Mouse (Mus musculus) CH12.LX (cell line): ENCODE data around the gene Actr8.

ENCODE experiments used
- CTCF ChIP-seq, 2 experiments: IDR thresholded peaks in 1 of 2; conservative IDR thresholded peaks in 1 of 2; 2 replicates each; pipeline ENCODE4 v1.5.1; 2011 to 2012; ENCODE audit warnings: low read depth in 2 of 2, low read length in 2 of 2, improper control_type of control experiment in 1 of 2, inconsistent platforms in 1 of 2, mild to moderate bottlenecking in 1 of 2, moderate library complexity in 1 of 2
- E2F4 ChIP-seq: IDR thresholded peaks from 2 replicates; pipeline ENCODE4 v1.6.1; 2011; ENCODE audit warnings: low read depth, low read length, improper control_type of control experiment; ENCODE audit not compliant: insufficient replicate concordance
- ELF1 ChIP-seq: IDR thresholded peaks from 2 replicates; pipeline ENCODE4 v1.6.1; 2014; ENCODE audit warnings: low read depth, mild to moderate bottlenecking, inconsistent platforms, low read length, improper control_type of control experiment
- ETS1 ChIP-seq: conservative IDR thresholded peaks from 2 replicates; pipeline ENCODE4 v1.6.1; 2012; ENCODE audit warnings: low read depth, mild to moderate bottlenecking, inconsistent platforms, low read length, improper control_type of control experiment, moderate library complexity
- GABPA ChIP-seq: IDR thresholded peaks from 2 replicates; pipeline ENCODE4 v1.6.1; 2012; ENCODE audit warnings: low read depth, low read length, improper control_type of control experiment, inconsistent platforms; ENCODE audit not compliant: insufficient replicate concordance
- MAFK ChIP-seq: IDR thresholded peaks from 2 replicates; pipeline ENCODE4 v1.6.1; 2011; ENCODE audit warnings: low read length, improper control_type of control experiment; ENCODE audit not compliant: insufficient replicate concordance
- MEF2A ChIP-seq: IDR thresholded peaks from 2 replicates; pipeline ENCODE4 v1.6.1; 2014; ENCODE audit warnings: low read depth, mild to moderate bottlenecking, inconsistent platforms, low read length, improper control_type of control experiment, borderline replicate concordance
- MYC ChIP-seq: IDR thresholded peaks from 2 replicates; pipeline ENCODE4 v1.6.1; 2011; ENCODE audit warnings: low read depth, mild to moderate bottlenecking, improper control_type of control experiment, low read length
- POLR2A ChIP-seq: IDR thresholded peaks from 2 replicates; pipeline ENCODE4 v1.6.1; 2011; ENCODE audit warnings: low read depth, mild to moderate bottlenecking, improper control_type of control experiment, low read length
- POLR2AphosphoS2 ChIP-seq: IDR thresholded peaks from 2 replicates; pipeline ENCODE4 v1.6.1; 2011; ENCODE audit warnings: low read depth, low read length, improper control_type of control experiment
- ZC3H11A ChIP-seq: IDR thresholded peaks from 2 replicates; pipeline ENCODE4 v1.6.1; 2012; ENCODE audit warnings: low read depth, mild to moderate bottlenecking, inconsistent platforms, low read length, improper control_type of control experiment
- ZKSCAN1 ChIP-seq: IDR thresholded peaks from 2 replicates; pipeline ENCODE4 v1.6.1; 2012; ENCODE audit warnings: low read depth, inconsistent platforms, low read length, improper control_type of control experiment, borderline replicate concordance
- ZMIZ1 ChIP-seq: IDR thresholded peaks from 2 replicates; pipeline ENCODE4 v1.6.1; 2012; ENCODE audit warnings: low read depth, mild to moderate bottlenecking, inconsistent platforms, low read length, improper control_type of control experiment
- ZNF384 ChIP-seq: IDR thresholded peaks from 2 replicates; pipeline ENCODE4 v1.6.1; 2012; ENCODE audit warnings: low read depth, low read length, improper control_type of control experiment, inconsistent platforms

DNA sequence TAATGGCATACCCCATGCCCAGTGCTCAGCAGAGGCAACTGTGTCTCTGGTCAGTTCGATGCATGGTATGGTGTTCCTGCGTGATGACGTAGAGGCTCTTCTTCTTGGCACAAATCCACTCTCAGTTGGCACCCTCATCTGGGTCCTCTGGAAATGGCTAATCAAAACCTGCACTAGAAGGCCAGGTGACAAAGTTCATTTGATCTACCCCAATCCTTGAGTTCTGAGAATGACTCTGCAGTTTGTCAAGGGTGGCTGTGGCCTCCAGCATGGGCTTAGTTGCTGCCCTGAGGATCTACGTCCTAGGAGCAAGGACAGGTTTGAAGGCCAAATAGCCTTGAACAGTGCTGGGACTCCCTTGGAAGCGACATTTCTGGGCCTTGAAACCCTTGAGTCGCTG is 40.7 kb downstream of the Actr8 start:
- no peak for TF ChIP-seq CTCF (conservative IDR thresholded peaks at IDR 0.05 in 1 of 2, IDR thresholded peaks at IDR 0.05 in 1 of 2; ENCODE audit: low read depth in 2 of 2, low read length in 2 of 2)
- TF ChIP-seq E2F4, result no peak
- TF ChIP-seq ZMIZ1, result no peak
- TF ChIP-seq ETS1, result no peak
- TF ChIP-seq POLR2A, result no peak
- no peak for TF ChIP-seq MAFK
- no peak for TF ChIP-seq MEF2A
- TF ChIP-seq ZC3H11A, result no peak
- TF ChIP-seq MYC, result no peak
- no peak for TF ChIP-seq POLR2AphosphoS2
- no peak for TF ChIP-seq GABPA
- no peak for TF ChIP-seq ZKSCAN1
- no peak for TF ChIP-seq ZNF384
- TF ChIP-seq ELF1, result no peak
